Comparison of ENCODE assay signal across 12 mouse cellular contexts in the genomic region with DNA sequence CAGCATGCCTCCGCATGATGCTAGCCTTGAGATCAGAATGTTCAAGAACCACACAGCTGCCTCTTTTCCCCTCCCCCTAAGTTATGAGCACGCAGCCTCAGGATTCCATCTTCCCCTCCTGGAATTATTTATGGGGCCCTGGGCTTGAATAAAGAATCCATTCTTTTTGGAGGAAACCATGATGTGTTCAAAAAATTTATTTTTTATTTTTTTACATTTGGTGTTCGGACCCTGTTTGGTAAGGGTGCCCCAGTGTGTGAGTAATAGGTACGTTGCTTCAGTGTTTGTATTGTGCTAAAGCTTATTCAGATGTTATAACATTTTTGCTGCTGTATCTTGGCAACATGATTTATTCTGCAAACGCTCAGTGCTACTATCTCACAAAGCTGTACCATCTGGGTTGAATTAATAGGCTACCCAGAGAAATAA.
DNase-seq lines count a peak whose midpoint lies in the region; ATAC-seq lines count a peak whose summit lies in the region.
"Had no signal": no experiment of that assay in that cellular context is flagged by ENCODE, and none has a peak within 500 bp of the region (broad histone marks: within the 10 kb centered on the region; RNA-seq: fewer than 3 reads in every experiment).

No protein-coding gene starts in this region.

- no peak overlapping the region for H3K4me2 ChIP-seq in embryonic facial prominence, embryonic 11.5 days (ENCODE audit: low read depth, low read length)
- H3K4me2 ChIP-seq in hindbrain, embryonic 11.5 days (replicated peaks; ENCODE audit: low read depth, low read length), result no peak overlapping the region
- H3K4me2 ChIP-seq in midbrain, embryonic 13.5 days (replicated peaks), result peak overlapping the region; percentile 19; the same call in 1 of the 2 replicates

- 0 out of 2 replicates have a peak, but pooled peaks have one; percentile 37 for ATAC-seq in embryonic facial prominence, embryonic 11.5 days (replicated peaks; ENCODE audit: insufficient number of reproducible peaks, low FRiP score, low TSS enrichment, low read depth)
- ATAC-seq in hindbrain, embryonic 11.5 days (ENCODE audit: low FRiP score), result peak; percentile 77
- peak; percentile 74 for ATAC-seq in midbrain, embryonic 13.5 days
- ATAC-seq in activated CD4-positive, CD25-positive, alpha-beta regulatory T cell, adult 4 months, result no peak

- WGBS in embryonic facial prominence, embryonic 11.5 days, result 33% methylated on average over 5 of the region's 5 CpGs
- WGBS in hindbrain, embryonic 11.5 days, result 18% methylated on average over 5 of the region's 5 CpGs
- 8% methylated on average over 5 of the region's 5 CpGs for WGBS in midbrain, embryonic 13.5 days

- H3K4me1 ChIP-seq in embryonic facial prominence, embryonic 11.5 days (ENCODE audit: control insufficient read depth, insufficient read depth, low read length), result peaks cover 2% of the 10 kb centered on the region
- peaks cover 5% of the 10 kb centered on the region for H3K4me1 ChIP-seq in hindbrain, embryonic 11.5 days (replicated peaks; ENCODE audit: control insufficient read depth, insufficient read depth, low read length)
- H3K4me1 ChIP-seq in midbrain, embryonic 13.5 days (replicated peaks), result peaks cover 66% of the 10 kb centered on the region

- H3K4me3 ChIP-seq in embryonic facial prominence, embryonic 11.5 days (ENCODE audit: low read depth, low read length), result no peak overlapping the region
- no peak overlapping the region for H3K4me3 ChIP-seq in hindbrain, embryonic 11.5 days (ENCODE audit: low read depth, low read length)
- no peak overlapping the region for H3K4me3 ChIP-seq in midbrain, embryonic 13.5 days (replicated peaks)
- H3K4me3 ChIP-seq: erythroblast, embryonic 14.5 days had no signal

- no peak overlapping the region for H3K27ac ChIP-seq in embryonic facial prominence, embryonic 11.5 days (replicated peaks; ENCODE audit: low read depth, low read length)
- peak overlapping the region; percentile 94 for H3K27ac ChIP-seq in hindbrain, embryonic 11.5 days (ENCODE audit: low read depth, low read length)
- peak overlapping the region; percentile 97 for H3K27ac ChIP-seq in midbrain, embryonic 13.5 days
- H3K27ac ChIP-seq: macrophage had no signal

- DNase-seq in brain, adult 2 months (ENCODE audit: low read depth, low spot score), result peak; percentile 42
- peak; percentile 54 for DNase-seq in embryonic facial prominence, embryonic 11.5 days (ENCODE audit: low spot score)
- DNase-seq in hindbrain, embryonic 11.5 days (ENCODE audit: low spot score), result peak; percentile 67
- no peak for DNase-seq in left cerebral cortex, adult 11 months (ENCODE audit: low spot score)
- no peak for DNase-seq in frontal cortex, postnatal 36 days (ENCODE audit: low spot score in 2 of 2)
- DNase-seq in layer of hippocampus, postnatal 36 days, result no peak

- H3K9me3 ChIP-seq in embryonic facial prominence, embryonic 11.5 days (replicated peaks; ENCODE audit: control insufficient read depth, low read length), result no peaks in the 10 kb centered on the region
- H3K9me3 ChIP-seq in hindbrain, embryonic 11.5 days (ENCODE audit: control insufficient read depth, low read length), result no peaks in the 10 kb centered on the region
- no peaks in the 10 kb centered on the region for H3K9me3 ChIP-seq in midbrain, embryonic 13.5 days

- H3K27me3 ChIP-seq in embryonic facial prominence, embryonic 11.5 days (ENCODE audit: control insufficient read depth, insufficient read depth, low read length), result no peaks in the 10 kb centered on the region
- no peaks in the 10 kb centered on the region for H3K27me3 ChIP-seq in hindbrain, embryonic 11.5 days (ENCODE audit: control insufficient read depth, insufficient read depth, low read length)
- H3K27me3 ChIP-seq in midbrain, embryonic 13.5 days, result no peaks in the 10 kb centered on the region
- H3K27me3 ChIP-seq: CH12.LX; heart, embryonic 12.5 days had no signal

- H3K9ac ChIP-seq in embryonic facial prominence, embryonic 11.5 days (replicated peaks; ENCODE audit: low read length), result no peak overlapping the region
- H3K9ac ChIP-seq in hindbrain, embryonic 11.5 days (ENCODE audit: low read depth, low read length), result no peak overlapping the region
- no peak overlapping the region for H3K9ac ChIP-seq in midbrain, embryonic 13.5 days (replicated peaks)

- no peaks in the 10 kb centered on the region for H3K36me3 ChIP-seq in embryonic facial prominence, embryonic 11.5 days (replicated peaks; ENCODE audit: control insufficient read depth, insufficient read depth, low read depth, low read length)
- H3K36me3 ChIP-seq in hindbrain, embryonic 11.5 days (ENCODE audit: control insufficient read depth, insufficient read depth, low read length), result no peaks in the 10 kb centered on the region
- no peaks in the 10 kb centered on the region for H3K36me3 ChIP-seq in midbrain, embryonic 13.5 days
- H3K36me3 ChIP-seq: heart, embryonic 12.5 days had no signal

Comparison
In these comparisons a context has a peak if more than half of its experiments do, and no peak if none do; other contexts are left out.
1. DNase-seq: peak in brain, adult 2 months (single experiment), embryonic facial prominence, embryonic 11.5 days (single experiment) and hindbrain, embryonic 11.5 days (single experiment); none in left cerebral cortex, adult 11 months (single experiment), frontal cortex, postnatal 36 days (0 of 2) and layer of hippocampus, postnatal 36 days (0 of 2).